Mouse (Mus musculus): ENCODE data around the gene Zfp652. TPM values are rescaled to one million over a fixed set of nuclear protein-coding genes. Genes with fewer than 3 reads are reported as not detected.
A peak's percentile ranks its signal among the peaks of the same experiment; 100 is the strongest.

Gene Zfp652
- polyA plus RNA-seq, 1 experiment from 2014 or later, result 13.6 TPM

- H3K9ac ChIP-seq, result no peak overlapping the region
- no peak for ATAC-seq (ENCODE audit: insufficient read depth)
- H3K4me3 ChIP-seq (ENCODE audit: low read depth, low read length), result no peak overlapping the region
- H3K27me3 ChIP-seq (ENCODE audit: insufficient read depth, low read length), result no peaks in the 10 kb centered on the region
- no peak overlapping the region; the same call in 1 of the 2 replicates for H3K4me2 ChIP-seq
- peak; percentile 38; the same call in 1 of the 2 replicates for TF ChIP-seq CTCF (IDR thresholded peaks at IDR 0.05; ENCODE audit: low read depth)
- 83% methylated on average over 4 of the region's 4 CpGs for WGBS
- H3K4me1 ChIP-seq (ENCODE audit: insufficient read depth), result no peaks in the 10 kb centered on the region
- H3K36me3 ChIP-seq (ENCODE audit: insufficient read depth), result 0 out of 2 replicates have a peak, but pooled peaks cover 3% of the 10 kb centered on the region
- peak; percentile 14 for DNase-seq
- H3K27ac ChIP-seq (ENCODE audit: low read depth), result no peak overlapping the region
- H3K9me3 ChIP-seq (ENCODE audit: low read depth, low read length), result no peaks in the 10 kb centered on the region
These were observed 66.4 kb downstream of the Zfp652 start for GRCm38 (mm10) chr11:95778831-95779251.

- Histone ChIP-seq H3K4me1 (ENCODE audit: insufficient read depth) (no peaks in the 10 kb centered on the region), H3K9me3 (ENCODE audit: low read depth, low read length) (no peaks in the 10 kb centered on the region), H3K36me3 (ENCODE audit: insufficient read depth) (0 out of 2 replicates have a peak, but pooled peaks cover 3% of the 10 kb centered on the region), H3K4me2 (no peak overlapping the region), H3K4me3 (ENCODE audit: low read depth, low read length) (no peak overlapping the region), H3K9ac (no peak overlapping the region), H3K27ac (ENCODE audit: low read depth) (no peak overlapping the region), H3K27me3 (ENCODE audit: insufficient read depth, low read length) (no peaks in the 10 kb centered on the region)
- ATAC-seq (ENCODE audit: insufficient read depth), result no peak
- TF ChIP-seq CTCF (IDR thresholded peaks at IDR 0.05; ENCODE audit: low read depth), result no peak
- no peak for DNase-seq
- WGBS, result 73% methylated on average over 4 of the region's 4 CpGs
These were observed 66.9 kb downstream of the Zfp652 start for GRCm38 (mm10) chr11:95779366-95779765.

- Histone ChIP-seq H3K4me2 (no peak overlapping the region), H3K9me3 (ENCODE audit: low read depth, low read length) (no peaks in the 10 kb centered on the region), H3K36me3 (ENCODE audit: insufficient read depth) (0 out of 2 replicates have a peak, but pooled peaks cover 3% of the 10 kb centered on the region), H3K9ac (no peak overlapping the region), H3K4me1 (ENCODE audit: insufficient read depth) (no peaks in the 10 kb centered on the region), H3K27ac (ENCODE audit: low read depth) (no peak overlapping the region), H3K27me3 (ENCODE audit: insufficient read depth, low read length) (no peaks in the 10 kb centered on the region), H3K4me3 (ENCODE audit: low read depth, low read length) (no peak overlapping the region)
- peak; percentile 85 for DNase-seq
- no peak for TF ChIP-seq CTCF (IDR thresholded peaks at IDR 0.05; ENCODE audit: low read depth)
- peak; percentile 65; the same call in 1 of the 2 replicates for ATAC-seq (ENCODE audit: insufficient read depth)
- 60% methylated on average over 8 of the region's 8 CpGs for WGBS
These were observed 68.0 kb downstream of the Zfp652 start for GRCm38 (mm10) chr11:95780480-95780879.

GRCm38 (mm10) chr11:95781557-95781956 is 69.1 kb downstream of the Zfp652 start:
- ATAC-seq (ENCODE audit: insufficient read depth) (no peak), DNase-seq (no peak)
- H3K27ac ChIP-seq (ENCODE audit: low read depth), result no peak overlapping the region
- no peak overlapping the region for H3K4me3 ChIP-seq (ENCODE audit: low read depth, low read length)
- no peak for TF ChIP-seq CTCF (IDR thresholded peaks at IDR 0.05; ENCODE audit: low read depth)
- no peak overlapping the region for H3K9ac ChIP-seq
- H3K27me3 ChIP-seq (ENCODE audit: insufficient read depth, low read length), result no peaks in the 10 kb centered on the region
- H3K9me3 ChIP-seq (ENCODE audit: low read depth, low read length), result no peaks in the 10 kb centered on the region
- WGBS, result 76% methylated on average over 11 of the region's 11 CpGs
- no peaks in the 10 kb centered on the region for H3K36me3 ChIP-seq (ENCODE audit: insufficient read depth)
- no peak overlapping the region for H3K4me2 ChIP-seq
- no peaks in the 10 kb centered on the region for H3K4me1 ChIP-seq (ENCODE audit: insufficient read depth)

GRCm38 (mm10) chr11:95783457-95783856 is 71.0 kb downstream of the Zfp652 start:
- 83% methylated on average over 4 of the region's 4 CpGs for WGBS

GRCm38 (mm10) chr11:95783958-95784357 is 71.5 kb downstream of the Zfp652 start:
- no peak for DNase-seq
- Histone ChIP-seq H3K9me3 (ENCODE audit: low read depth, low read length) (no peaks in the 10 kb centered on the region), H3K4me3 (ENCODE audit: low read depth, low read length) (no peak overlapping the region), H3K4me1 (ENCODE audit: insufficient read depth) (no peaks in the 10 kb centered on the region), H3K27me3 (ENCODE audit: insufficient read depth, low read length) (no peaks in the 10 kb centered on the region), H3K27ac (ENCODE audit: low read depth) (no peak overlapping the region), H3K36me3 (ENCODE audit: insufficient read depth) (no peaks in the 10 kb centered on the region), H3K4me2 (no peak overlapping the region), H3K9ac (no peak overlapping the region)
- ATAC-seq (ENCODE audit: insufficient read depth), result no peak
- no peak for TF ChIP-seq CTCF (IDR thresholded peaks at IDR 0.05; ENCODE audit: low read depth)
- 82% methylated on average over 9 of the region's 9 CpGs for WGBS

More at GRCm38 (mm10) chr11:95783457-95783856, 71.0 kb downstream of the Zfp652 start:
- Histone ChIP-seq H3K27ac (ENCODE audit: low read depth) (no peak overlapping the region), H3K4me1 (ENCODE audit: insufficient read depth) (no peaks in the 10 kb centered on the region), H3K27me3 (ENCODE audit: insufficient read depth, low read length) (no peaks in the 10 kb centered on the region), H3K9me3 (ENCODE audit: low read depth, low read length) (no peaks in the 10 kb centered on the region), H3K9ac (no peak overlapping the region), H3K4me3 (ENCODE audit: low read depth, low read length) (no peak overlapping the region), H3K36me3 (ENCODE audit: insufficient read depth) (no peaks in the 10 kb centered on the region), H3K4me2 (no peak overlapping the region)
- TF ChIP-seq CTCF (IDR thresholded peaks at IDR 0.05; ENCODE audit: low read depth), result no peak
- DNase-seq (no peak), ATAC-seq (ENCODE audit: insufficient read depth) (no peak)

- Histone ChIP-seq H3K4me1 (ENCODE audit: insufficient read depth) (no peaks in the 10 kb centered on the region), H3K9ac (no peak overlapping the region), H3K9me3 (ENCODE audit: low read depth, low read length) (no peaks in the 10 kb centered on the region), H3K4me3 (ENCODE audit: low read depth, low read length) (no peak overlapping the region), H3K36me3 (ENCODE audit: insufficient read depth) (no peaks in the 10 kb centered on the region), H3K4me2 (no peak overlapping the region), H3K27ac (ENCODE audit: low read depth) (no peak overlapping the region), H3K27me3 (ENCODE audit: insufficient read depth, low read length) (no peaks in the 10 kb centered on the region)
- peak; percentile 55 for TF ChIP-seq CTCF (IDR thresholded peaks at IDR 0.05; ENCODE audit: low read depth)
- no peak for ATAC-seq (ENCODE audit: insufficient read depth)
- DNase-seq, result peak; percentile 33
- 93% methylated on average over 4 of the region's 4 CpGs for WGBS
These were observed 73.2 kb downstream of the Zfp652 start for GRCm38 (mm10) chr11:95785675-95786074.

Measured in lung, embryonic 14.5 days (tissue).